Mouse (Mus musculus) c-Kit-positive CD71-positive TER-119-negative erythroid progenitor cells, embryonic 14.5 days (primary cell): ENCODE measurements at regions not wholly inside any gene's neighbourhood (a gene's known extent, or its start where the extent isn't known, plus 50 kb on each side); places are given as distances from the start of the nearest gene placed in this dataset.

Experiments used
- DNase-seq: peaks from one replicate; pipeline ENCODE4 v3.0.0-alpha.2; 2013; ENCODE audit warnings: low read depth

DNA sequence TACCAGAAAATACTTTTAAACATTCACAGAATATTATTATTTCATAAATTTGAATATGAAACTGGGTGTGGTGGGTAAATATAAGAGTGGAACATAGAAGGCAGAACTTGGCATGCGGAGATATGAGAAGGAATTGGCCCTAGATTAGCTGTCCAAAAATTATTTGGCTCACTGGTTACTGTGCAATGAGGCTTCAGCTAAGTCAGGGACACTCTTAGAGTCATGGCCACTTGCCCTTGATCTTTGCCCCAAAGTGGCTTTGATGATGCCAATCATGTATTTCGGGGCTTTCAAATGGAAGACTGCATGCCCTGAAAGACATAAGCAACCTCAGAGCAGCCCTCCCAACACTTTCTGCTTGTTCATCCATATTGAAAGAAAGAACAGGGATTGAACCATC is 76.9 kb downstream of the Pxdc1 start:
- DNase-seq, result no peak

DNA sequence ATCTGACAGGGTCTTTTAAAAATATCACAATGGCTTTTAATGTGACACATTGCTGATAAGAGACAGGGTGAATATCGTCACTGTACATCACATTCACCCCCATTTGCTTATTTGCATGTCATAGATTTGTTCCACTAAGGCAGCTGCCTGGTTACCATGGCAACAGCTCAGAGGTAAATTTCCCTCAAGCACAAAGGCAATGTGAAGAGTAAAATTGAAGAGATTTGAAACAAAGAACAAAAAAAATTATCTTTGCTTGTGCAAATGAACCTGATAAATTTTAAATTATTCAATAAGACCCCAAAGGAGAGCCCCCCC is 77.3 kb downstream of the Pxdc1 start:
- DNase-seq, result no peak

DNA sequence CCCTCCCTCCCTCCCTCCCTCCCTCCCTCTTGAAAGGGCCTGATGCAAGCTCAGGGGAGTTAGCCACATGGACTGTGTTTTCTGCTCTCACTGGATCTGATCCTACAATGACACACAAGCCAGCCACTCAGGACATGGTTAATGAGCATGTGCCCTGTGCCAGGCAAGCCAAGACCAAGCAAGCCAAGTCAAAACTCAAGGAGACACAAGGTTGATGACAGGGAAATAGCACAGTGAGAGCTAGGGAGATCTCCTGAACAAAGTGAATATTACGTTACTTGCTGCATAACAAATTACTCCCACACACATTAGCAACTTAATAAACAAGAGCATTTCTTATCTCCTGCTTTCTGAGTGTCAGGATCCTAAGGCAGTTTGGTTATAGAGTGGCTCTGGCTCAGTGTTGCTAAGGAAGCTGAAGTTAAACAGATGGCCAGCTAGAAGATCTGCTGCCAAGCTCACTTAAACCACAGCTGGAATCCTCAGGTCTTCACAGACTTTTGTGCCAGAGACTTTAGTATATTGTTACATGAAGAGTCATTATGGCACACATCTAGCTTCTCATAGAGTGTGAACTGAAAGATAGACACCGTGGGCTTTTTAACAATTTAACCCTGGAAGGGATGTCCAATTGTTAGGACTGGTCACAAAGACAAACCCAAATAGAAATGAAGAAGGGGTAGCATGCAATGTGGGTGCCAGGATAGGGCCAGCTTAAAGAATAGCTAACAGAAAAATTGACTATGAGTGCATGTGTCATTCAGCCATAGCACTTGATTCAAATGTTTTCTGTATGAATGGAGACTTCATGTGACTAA is 77.9 kb downstream of the Pxdc1 start:
- no peak for DNase-seq

DNA sequence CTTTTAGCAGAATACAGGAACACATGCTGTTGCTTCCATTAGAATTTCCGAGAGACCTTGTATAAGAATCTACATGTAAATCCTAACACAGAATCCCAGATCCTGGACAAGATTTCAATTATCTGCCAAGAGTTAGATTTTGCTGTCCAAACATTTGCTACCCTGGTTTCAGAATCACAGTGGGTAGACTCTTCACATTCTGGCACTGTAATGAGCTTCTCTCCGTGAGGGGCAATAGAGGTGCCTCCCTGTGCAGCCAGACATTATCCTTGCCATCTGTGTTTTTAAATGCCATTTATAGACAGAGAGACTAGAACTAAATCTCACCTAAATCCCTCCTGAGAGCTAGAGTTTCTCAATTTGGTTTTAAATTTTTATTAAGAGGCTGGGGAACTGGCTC is 84.0 kb downstream of the Pxdc1 start:
- no peak for DNase-seq

DNA sequence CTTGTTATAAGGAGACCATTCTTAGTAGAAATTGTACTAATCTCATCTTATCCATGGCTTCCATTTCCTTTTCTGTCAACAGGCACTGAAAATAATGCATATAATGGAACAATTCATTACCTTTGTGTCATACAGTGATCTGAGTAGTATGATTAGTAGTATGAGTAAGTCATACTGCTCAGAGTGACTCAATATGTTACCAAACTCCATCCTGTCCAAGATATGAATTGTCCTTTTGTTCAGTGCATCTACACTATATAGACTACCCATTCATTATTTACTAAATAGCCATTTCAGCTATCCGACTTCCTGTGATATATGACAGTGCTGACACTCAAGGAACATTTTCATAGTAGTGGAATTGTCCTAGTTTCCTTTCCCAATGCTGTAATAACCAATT is 86.6 kb downstream of the Pxdc1 start:
- DNase-seq, result no peak

DNA sequence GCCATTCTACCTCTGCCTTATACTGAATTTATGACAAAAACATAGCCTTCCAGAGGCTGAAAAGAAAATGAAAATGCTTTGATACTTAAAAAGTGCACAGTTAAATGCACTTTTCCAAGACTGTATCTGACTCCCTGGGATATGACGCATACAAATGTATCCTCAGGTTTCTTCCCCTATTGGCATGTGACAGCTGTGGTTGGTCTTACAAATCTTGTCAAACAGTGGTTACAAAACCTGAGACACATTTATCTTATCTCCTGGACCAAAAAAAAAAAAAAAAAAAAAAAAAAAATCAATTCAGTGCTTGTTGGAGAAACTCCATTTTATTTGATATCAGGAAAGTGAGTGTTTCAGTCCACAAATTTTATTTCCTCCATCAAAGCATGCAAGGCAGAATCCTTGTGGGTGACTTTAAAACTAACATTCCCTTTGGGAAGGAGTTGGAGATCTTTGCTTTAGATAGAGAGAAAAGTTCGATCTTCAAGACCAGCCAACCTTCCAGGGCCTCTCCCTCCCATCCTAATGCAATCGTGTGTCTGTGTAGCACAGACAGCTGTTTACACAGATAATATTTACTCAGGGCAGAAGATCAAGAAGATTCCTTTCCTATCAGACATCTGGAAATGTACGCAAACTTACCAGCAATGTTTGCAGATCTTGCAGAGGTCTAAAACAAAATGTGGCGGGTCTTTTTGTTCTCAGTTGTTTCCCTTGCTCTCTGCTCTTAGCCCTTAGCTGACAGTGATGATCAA is 103.0 kb downstream of the Pxdc1 start:
- no peak for DNase-seq

DNA sequence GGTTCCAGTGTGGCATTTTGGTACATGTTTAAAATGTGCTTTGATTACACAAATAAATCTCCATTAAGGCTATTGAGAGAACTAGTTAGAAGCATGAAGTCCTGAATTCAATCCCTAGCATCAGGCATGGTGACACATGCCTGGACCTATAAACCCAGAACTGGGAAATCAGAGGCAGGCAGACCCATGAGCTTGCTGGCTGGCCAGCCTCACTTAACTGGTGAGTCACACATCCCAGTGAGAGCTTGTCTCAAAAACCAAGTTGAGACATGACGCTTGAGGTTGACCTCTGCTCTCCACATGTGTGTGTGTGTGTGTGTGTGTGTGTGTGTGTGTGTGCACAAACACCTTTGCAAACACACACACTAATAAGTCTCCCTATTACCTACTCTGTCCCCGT is 112.6 kb downstream of the Pxdc1 start:
- DNase-seq, result no peak

DNA sequence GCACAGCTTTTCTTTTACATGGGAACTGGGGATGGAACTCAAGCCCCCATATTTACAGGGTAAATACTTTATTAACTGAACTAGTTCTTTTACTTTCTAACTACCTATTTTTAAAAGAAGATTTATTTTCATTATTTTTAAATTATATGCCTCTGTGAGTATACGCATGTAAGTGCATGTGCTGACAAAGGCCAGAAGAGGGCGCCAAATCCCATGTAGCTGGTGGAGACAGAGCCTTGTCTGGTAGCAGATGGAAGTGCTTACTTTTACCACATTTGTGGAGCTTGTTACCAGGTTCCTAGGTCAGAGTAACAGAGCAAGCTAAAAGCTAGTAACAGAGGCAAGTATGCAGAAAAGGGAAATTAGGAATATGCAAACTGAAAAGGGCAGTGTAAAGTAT is 119.4 kb downstream of the Pxdc1 start:
- peak; percentile 10 for DNase-seq

DNA sequence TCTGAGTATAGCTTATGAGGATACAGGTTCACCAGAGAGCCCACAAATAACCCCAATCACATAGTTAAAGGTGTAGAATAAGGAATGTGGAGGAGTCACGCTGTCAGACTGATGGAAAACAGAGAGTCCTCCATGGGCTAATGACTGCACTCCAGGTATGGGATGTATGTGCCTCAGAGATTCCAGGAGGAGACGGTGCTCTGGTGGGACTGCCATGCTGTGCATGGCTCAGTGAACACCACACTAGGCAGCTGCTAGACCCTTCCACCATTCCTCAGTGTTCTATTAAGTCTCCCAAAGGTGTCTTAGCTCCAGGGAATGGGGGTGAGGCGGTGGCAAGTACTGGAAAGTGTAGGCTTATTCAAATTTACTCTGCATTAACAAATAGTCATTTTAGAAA is 142.0 kb downstream of the Pxdc1 start:
- DNase-seq, result no peak

DNA sequence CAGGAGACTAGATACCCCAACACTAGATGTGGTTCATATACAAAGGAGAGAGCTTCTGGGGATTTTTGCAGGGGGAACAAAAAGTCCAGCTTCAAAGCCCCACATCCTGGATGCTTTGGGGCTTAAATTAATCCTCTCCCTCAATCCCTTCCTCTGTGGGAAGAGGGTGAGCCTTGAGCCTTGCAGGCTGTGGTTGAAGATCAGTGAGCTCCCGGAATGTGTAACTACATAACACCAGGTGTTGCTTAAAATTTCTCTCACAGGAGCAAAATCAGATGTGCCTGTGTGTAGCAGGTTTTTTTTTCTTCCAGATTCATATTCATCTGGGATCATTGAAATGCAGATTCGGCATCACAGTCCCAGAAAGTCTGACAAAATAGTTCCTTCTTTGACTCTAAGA is 146.1 kb downstream of the Pxdc1 start:
- no peak for DNase-seq

DNA sequence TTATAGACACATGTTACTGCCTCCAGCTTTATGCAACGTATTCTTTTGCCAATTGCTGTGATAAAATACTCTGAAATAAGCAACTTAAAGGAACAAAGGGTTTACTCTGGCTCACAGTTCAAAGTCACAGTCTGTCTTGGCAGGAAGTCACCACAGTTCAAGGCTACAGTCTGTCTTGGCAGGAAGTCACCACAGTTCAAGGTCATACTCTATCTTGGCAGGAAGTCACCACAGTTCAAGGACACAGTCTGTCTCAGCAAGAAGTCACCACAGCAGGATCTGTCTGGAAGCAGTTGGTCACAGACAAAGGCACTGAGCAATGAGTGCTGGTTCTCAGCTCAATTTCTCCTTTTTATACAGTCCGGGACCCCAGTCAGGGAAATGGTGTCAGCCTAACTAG is 147.4 kb downstream of the Pxdc1 start:
- no peak for DNase-seq

DNA sequence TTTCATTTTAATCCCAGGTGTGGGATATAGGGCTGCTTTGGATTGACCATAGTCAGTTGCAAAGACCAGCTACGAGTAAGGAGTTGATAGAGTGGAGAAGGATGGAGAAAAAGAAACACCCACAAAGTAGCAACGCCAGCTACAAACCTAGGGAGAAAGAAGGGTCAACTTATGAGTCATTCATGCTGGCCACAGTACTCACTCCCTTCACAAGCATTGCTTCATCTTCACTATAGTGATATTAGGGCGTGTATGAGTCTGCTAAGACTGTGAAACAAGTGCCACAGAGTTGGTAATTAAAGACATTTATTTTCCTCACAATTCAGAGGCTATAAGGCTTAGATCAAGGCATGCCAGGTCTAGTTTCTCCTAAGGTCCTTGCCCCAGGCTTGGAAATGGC is 148.4 kb downstream of the Pxdc1 start:
- no peak for DNase-seq

DNA sequence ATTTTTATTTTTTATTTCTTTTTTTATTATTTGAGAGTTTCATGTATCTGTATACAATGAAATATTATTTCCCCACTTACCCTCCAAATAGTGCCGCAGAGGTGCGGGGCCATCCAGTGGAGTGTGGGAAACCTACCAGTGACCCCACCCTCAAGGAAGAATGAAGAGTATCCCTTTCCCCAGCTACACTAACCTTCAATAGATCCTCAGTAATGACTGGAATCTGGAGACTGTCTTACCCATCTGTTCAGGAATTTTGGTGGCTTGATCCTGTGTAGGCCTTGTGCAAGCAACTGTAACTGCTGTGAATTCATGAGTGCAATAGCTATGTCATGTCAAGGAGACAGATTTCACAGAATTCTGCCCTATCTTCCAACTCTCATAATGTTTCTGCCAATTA is 153.9 kb upstream of the Slc22a23 start:
- DNase-seq, result no peak

DNA sequence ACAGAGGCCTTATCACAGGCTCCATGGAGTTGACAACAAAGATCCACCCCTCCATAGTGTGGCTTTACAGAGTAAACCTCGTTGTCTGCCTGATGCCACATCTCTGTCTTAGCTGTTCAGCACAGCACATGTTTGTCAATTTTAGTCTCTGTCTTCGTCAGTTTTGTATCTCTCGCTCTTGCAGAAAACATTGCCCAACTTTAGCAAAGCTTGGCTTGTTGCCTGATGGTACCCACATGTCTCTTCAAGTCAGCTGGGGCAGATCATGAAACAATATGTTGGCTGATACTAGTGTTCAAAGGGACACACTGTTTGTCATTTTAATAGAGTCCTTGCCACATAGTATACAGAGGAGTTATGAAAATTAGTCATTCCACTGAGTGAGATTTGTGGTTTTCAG is 152.7 kb upstream of the Slc22a23 start:
- DNase-seq, result no peak

DNA sequence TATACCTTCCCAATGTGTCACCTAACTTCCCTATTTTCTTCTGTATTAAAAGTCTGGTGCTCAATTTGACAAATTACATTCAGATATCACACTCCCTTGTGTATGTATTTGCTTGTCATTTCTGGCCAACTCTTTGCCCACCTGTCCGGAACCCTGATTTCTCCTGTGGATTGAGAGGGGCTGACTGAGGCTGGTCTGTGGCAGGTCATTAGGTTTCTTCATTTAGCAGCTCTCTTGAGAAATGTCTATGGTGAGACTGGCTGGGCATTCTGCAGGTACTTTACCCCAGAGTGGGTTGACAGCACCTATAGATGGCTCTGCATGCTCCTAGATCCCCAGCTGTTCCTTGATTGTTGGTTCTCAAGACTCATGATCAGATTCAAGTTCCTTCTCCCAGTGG is 139.8 kb upstream of the Slc22a23 start:
- DNase-seq, result no peak

DNA sequence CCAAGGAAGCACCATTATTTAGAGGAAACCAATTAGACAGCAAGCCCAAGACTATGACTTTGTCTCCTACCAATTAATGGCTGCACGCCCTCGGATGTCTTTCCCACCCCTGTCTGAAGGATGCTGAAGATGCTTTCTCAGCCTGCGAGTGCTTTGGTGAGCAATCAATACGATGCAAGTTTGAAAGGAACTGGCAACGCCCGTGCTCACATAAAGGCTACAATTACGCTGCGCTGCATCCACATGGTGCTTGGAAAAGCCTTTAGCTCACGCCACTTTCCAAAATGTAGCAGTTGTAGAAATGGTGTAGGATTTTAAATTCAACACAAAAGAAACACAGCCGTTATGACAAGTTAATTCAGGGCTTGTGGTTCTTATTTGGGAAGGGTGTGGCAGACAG is 136.5 kb upstream of the Slc22a23 start:
- no peak for DNase-seq

DNA sequence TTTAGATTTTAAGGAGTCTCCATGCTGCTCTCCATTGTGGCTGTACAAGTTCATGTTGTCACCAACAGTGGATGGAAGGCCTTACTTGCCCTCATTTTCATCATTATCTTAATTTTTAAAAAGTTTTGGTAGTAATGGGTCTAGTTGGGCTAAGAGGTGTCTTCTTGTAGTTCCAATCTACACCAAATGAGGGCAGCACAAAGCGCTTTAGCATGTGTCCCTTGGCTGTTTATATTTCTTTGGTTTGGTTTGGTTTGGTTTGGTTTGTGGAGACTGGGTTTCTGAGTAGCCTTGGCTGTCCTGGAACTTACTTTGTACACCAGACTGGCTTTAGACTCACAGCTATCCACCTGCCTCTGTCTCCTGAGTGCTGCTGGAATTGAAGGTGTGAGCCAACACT is 125.4 kb upstream of the Slc22a23 start:
- no peak for DNase-seq

DNA sequence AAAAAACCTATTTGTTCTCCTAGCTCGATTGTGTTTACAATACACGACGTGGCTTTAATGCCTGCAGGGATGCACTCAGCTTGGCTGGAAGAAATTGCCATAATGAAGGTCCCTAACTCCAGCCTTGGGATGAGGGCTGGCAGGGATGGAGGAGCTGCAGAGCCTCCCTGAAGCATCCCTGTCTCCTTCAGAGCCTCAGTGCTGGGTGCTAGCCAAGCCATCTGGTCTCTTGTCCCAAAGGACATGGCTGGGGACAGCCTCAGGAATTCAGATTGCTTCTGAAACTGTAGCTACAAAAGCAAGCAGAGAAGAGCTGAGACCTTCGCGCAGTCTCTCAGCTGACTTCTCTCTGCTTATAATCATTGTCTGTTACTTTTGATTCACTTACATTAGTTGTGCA is 124.6 kb upstream of the Slc22a23 start:
- DNase-seq, result no peak

DNA sequence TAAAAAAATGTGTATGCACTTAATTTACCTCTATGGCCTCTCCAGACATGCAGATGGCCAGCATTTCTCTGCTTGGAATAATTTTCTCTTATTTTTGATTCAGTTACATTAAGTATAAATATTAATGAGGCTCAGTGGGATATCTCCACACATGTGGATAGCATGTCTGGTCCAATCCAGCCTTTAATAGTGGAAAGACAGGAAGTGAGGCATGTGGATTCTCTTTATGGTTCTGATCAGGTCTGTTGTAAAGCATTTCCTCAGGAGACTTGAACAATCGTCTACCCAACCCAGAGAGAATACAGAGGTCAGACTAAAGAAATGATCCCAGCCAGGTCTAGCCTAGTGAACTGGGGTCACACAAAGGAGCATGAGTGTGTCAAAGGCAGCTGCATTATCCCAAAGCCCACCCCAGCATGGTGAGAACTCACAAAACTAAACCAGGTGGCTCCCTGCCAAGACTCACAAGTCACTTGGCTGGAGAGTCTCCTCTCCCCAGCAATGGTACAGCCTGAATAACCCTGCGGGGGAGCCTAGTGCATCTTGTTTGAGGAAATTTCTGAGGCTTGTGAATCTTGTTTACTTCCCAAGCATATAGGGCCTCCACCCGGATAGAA is 123.3 kb upstream of the Slc22a23 start:
- DNase-seq, result no peak

DNA sequence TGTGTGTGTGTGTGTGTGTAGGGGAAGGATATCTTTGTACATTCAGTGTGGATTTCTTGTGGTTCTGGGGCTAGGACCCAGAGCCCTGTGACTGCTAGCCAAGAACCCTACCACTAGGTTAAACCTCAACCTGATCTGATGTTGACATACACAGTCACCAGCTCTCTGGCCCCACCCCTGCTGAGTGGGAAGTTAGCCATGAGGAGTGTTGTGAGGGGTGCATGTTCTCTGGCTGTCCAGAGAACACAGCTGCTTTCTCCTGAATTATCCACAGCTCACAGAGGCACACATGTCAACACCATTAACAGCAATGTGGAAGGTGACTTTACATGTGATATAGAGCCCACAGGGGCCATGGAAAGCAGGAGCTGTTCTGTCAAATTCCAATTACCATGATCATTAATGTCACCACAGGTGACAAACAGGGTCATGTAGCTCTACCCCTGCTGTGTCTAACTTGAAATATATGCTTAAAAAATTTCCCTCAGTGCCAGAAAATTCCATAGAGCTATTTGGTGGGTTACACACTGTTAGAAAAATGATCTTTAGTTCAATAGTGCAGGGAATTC is 121.0 kb upstream of the Slc22a23 start:
- DNase-seq, result no peak

DNA sequence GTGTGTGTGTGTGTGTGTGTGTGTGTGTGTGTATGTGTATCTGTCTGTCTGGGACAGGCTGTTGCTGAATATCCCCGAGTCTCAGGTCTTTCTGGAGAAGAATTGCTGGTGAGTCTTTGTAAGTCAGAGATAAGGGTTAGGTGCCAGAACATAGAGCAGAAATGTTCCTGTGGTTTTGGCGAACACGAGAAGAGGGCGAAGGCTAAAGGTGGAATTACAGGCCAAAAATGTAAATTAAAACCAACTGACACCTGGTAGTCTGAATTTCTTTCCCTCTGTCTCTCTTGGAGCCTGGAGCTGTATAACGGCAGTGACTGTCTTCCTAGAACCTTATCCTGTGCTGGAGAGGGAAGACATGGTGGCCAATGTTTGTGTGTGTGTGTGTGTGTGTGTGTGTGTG is 120.5 kb upstream of the Slc22a23 start:
- DNase-seq, result no peak

DNA sequence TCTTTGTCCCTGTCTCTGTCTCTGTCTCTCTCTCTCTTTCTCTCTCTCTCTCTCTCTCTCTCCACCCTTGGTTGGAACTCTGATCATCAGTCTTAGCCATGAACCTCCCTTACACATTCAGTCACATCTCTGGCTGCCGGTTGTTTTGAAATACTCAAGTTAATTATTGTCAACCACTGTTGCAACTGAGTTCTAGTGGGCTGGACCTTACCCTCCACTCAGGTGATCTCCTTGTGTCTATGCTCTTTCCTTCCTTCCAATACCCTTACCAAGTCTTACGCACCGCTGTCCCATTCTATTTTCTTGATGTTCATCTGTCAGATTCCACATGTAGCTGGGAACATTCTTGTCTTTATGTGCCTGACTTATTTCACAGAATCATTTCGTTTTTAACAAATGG is 119.2 kb upstream of the Slc22a23 start:
- no peak for DNase-seq

DNA sequence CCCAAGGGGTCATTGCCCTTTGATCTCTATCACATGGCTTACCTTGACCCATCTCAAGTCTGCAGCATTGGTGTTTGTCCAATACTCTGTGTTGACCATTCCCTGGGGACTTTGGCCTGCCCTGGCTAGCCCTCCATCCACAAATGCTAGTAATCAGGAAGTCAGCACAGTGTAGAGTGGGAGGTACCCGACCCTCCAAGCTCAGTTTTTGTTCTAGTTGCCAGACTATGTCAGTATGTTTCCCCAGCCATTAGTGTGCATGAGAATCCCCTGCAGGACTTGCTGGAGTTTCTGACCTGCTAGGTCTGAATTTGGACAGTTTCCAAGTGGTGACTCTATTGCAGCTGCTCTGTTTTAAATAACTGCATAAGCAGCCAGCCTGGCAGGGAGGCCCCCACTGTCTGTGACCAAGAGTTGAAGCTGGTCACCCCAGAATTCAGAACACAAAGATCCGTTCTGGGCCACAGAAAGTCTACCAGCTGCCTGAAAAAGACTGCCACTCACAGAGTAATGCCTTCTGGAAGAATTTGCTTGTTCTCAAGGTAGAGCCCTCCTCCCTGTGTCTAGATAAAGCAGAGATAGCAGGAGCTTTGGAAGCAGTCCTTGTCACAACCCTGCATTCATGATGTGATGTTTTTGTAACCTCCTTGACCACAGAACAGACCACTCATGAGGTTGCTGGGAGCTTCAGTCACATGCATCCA is 118.0 kb upstream of the Slc22a23 start:
- no peak for DNase-seq
